26 mouse cellular contexts compared by ENCODE assay signal in the genomic region with DNA sequence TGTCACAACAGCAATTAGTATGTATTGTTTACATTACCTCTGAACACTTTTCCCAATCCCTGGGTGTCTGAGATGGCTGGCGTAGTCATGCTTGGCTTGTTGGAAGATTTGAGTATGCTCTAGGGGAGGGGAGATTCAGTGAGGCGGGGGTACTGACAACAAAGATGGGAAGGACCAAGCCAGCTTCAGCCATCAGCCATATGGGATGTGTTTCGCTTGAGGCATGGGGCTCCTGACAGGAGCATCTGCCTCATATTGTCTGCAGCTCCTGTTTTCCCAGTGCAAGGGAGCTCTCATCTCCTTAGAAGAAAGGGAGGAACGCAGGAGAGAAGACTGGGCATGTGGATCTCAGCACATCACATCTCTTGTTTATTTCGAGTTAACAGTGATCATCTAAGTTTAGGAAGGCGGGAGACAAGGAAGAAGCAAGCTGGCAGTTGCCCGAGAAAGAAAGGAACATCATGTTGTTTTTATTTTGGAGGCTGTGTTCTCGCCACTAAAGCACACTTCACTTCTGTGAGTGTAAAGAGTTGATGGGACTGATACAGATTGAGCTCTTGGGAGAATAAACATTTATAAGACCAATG. TPM values are rescaled to one million over a fixed set of nuclear protein-coding genes. Genes with fewer than 3 reads are reported as not detected.
DNase-seq lines count a peak whose midpoint lies in the region; ATAC-seq and TF ChIP-seq lines count a peak whose summit lies in the region.
"Had no signal": no experiment of that assay in that cellular context is flagged by ENCODE, and none has a peak within 500 bp of the region (broad histone marks: within the 10 kb centered on the region; RNA-seq: fewer than 3 reads in every experiment).

No protein-coding gene starts in this region.

- WGBS in forebrain, embryonic 14.5 days: 78% methylated on average over 8 of the region's 8 CpGs
- 85% methylated on average over 8 of the region's 8 CpGs for WGBS in forebrain, embryonic 12.5 days
- 68% methylated on average over 8 of the region's 8 CpGs for WGBS in hindbrain, postnatal 0 days
- WGBS in hindbrain, embryonic 12.5 days: 80% methylated on average over 8 of the region's 8 CpGs
- WGBS in lung, embryonic 16.5 days: 40% methylated on average over 8 of the region's 8 CpGs

- no peak overlapping the region; the same call in 1 of the 2 replicates for H3K27ac ChIP-seq in forebrain, embryonic 14.5 days (ENCODE audit: low read depth, low read length)
- no peak overlapping the region for H3K27ac ChIP-seq in forebrain, embryonic 12.5 days
- H3K27ac ChIP-seq in hindbrain, postnatal 0 days: no peak overlapping the region
- H3K27ac ChIP-seq in hindbrain, embryonic 12.5 days: no peak overlapping the region
- no peak overlapping the region for H3K27ac ChIP-seq in lung, embryonic 16.5 days (ENCODE audit: low read length)
- H3K27ac ChIP-seq: embryonic facial prominence, embryonic 10.5 days; heart, embryonic 10.5 days; limb, embryonic 12.5 days; macrophage had no signal

- H3K4me2 ChIP-seq in forebrain, embryonic 14.5 days (ENCODE audit: low read length): no peak overlapping the region
- H3K4me2 ChIP-seq in forebrain, embryonic 12.5 days: no peak overlapping the region
- no peak overlapping the region for H3K4me2 ChIP-seq in hindbrain, postnatal 0 days (ENCODE audit: low read depth, low read length)
- H3K4me2 ChIP-seq in hindbrain, embryonic 12.5 days (replicated peaks): no peak overlapping the region
- no peak overlapping the region for H3K4me2 ChIP-seq in lung, embryonic 16.5 days (ENCODE audit: low read depth, low read length)
- H3K4me2 ChIP-seq: limb, embryonic 12.5 days; liver, embryonic 11.5 days had no signal

- TF ChIP-seq POLR2A in brain, embryonic 14.5 days (IDR thresholded peaks at IDR 0.05; ENCODE audit: borderline replicate concordance, extremely low read depth, insufficient read depth, insufficient read length, poor library complexity, severe bottlenecking): no peak

- H3K9ac ChIP-seq in forebrain, embryonic 14.5 days (ENCODE audit: low read length): no peak overlapping the region
- no peak overlapping the region for H3K9ac ChIP-seq in forebrain, embryonic 12.5 days
- H3K9ac ChIP-seq in hindbrain, postnatal 0 days (replicated peaks; ENCODE audit: low read length): no peak overlapping the region
- no peak overlapping the region for H3K9ac ChIP-seq in hindbrain, embryonic 12.5 days
- no peak overlapping the region for H3K9ac ChIP-seq in lung, embryonic 16.5 days (ENCODE audit: low read length)
- H3K9ac ChIP-seq: limb, embryonic 12.5 days; liver, postnatal 0 days had no signal

- no peaks in the 10 kb centered on the region for H3K36me3 ChIP-seq in forebrain, embryonic 14.5 days (ENCODE audit: control insufficient read depth, insufficient read depth, low read length)
- no peaks in the 10 kb centered on the region for H3K36me3 ChIP-seq in forebrain, embryonic 12.5 days (replicated peaks)
- H3K36me3 ChIP-seq in hindbrain, postnatal 0 days (ENCODE audit: insufficient read depth, low read length): no peaks in the 10 kb centered on the region
- H3K36me3 ChIP-seq in hindbrain, embryonic 12.5 days: no peaks in the 10 kb centered on the region
- no peaks in the 10 kb centered on the region for H3K36me3 ChIP-seq in lung, embryonic 16.5 days (ENCODE audit: control insufficient read depth, insufficient read depth, low read length)
- H3K36me3 ChIP-seq: embryonic facial prominence, embryonic 10.5 days; heart, embryonic 10.5 days; limb, embryonic 12.5 days had no signal

- H3K9me3 ChIP-seq in forebrain, embryonic 14.5 days (replicated peaks; ENCODE audit: control insufficient read depth, low read length): no peaks in the 10 kb centered on the region
- no peaks in the 10 kb centered on the region for H3K9me3 ChIP-seq in forebrain, embryonic 12.5 days
- no peaks in the 10 kb centered on the region for H3K9me3 ChIP-seq in hindbrain, postnatal 0 days (ENCODE audit: low read length)
- H3K9me3 ChIP-seq in hindbrain, embryonic 12.5 days (replicated peaks): no peaks in the 10 kb centered on the region
- H3K9me3 ChIP-seq in lung, embryonic 16.5 days (ENCODE audit: control insufficient read depth, low read length): no peaks in the 10 kb centered on the region
- H3K9me3 ChIP-seq: embryonic facial prominence, embryonic 10.5 days; heart, embryonic 10.5 days; limb, embryonic 12.5 days had no signal

- H3K4me1 ChIP-seq in forebrain, embryonic 14.5 days (ENCODE audit: control insufficient read depth, insufficient read depth, low read length): peaks cover 11% of the 10 kb centered on the region
- peaks cover 17% of the 10 kb centered on the region; the same call in 1 of the 2 replicates for H3K4me1 ChIP-seq in forebrain, embryonic 12.5 days
- peaks cover 9% of the 10 kb centered on the region; the same call in 1 of the 2 replicates for H3K4me1 ChIP-seq in hindbrain, postnatal 0 days (ENCODE audit: insufficient read depth, low read length)
- H3K4me1 ChIP-seq in hindbrain, embryonic 12.5 days: 0 out of 2 replicates have a peak, but pooled peaks cover 5% of the 10 kb centered on the region
- H3K4me1 ChIP-seq in lung, embryonic 16.5 days (replicated peaks; ENCODE audit: control insufficient read depth, insufficient read depth, low read length): no peaks in the 10 kb centered on the region
- H3K4me1 ChIP-seq: heart, embryonic 10.5 days had no signal

- ATAC-seq in forebrain, embryonic 14.5 days: peak; percentile 14; the same call in 1 of the 2 replicates
- ATAC-seq in forebrain, embryonic 12.5 days (ENCODE audit: low FRiP score): no peak
- 0 out of 2 replicates have a peak, but pooled peaks have one; percentile 21 for ATAC-seq in hindbrain, postnatal 0 days
- no peak for ATAC-seq in hindbrain, embryonic 12.5 days (ENCODE audit: low FRiP score)
- peak; percentile 62 for ATAC-seq in lung, embryonic 16.5 days (ENCODE audit: low read depth)
- no peak for ATAC-seq in granulocyte monocyte progenitor cell, adult 5-6 weeks (replicated peaks; ENCODE audit: poor library complexity, severe bottlenecking)
- ATAC-seq: CD4-positive, CD25-positive, alpha-beta regulatory T cell, adult 4 months; inflammation-experienced regulatory T-cells, adult 6 months; liver, postnatal 0 days had no signal

- no peak for TF ChIP-seq CTCF in hindbrain, postnatal 0 days (IDR thresholded peaks at IDR 0.05; ENCODE audit: low read depth)
- TF ChIP-seq CTCF in brain, embryonic 14.5 days (IDR thresholded peaks at IDR 0.05; ENCODE audit: borderline replicate concordance, extremely low read depth, insufficient read depth, insufficient read length): no peak

- no peaks in the 10 kb centered on the region for H3K27me3 ChIP-seq in forebrain, embryonic 14.5 days (replicated peaks; ENCODE audit: control insufficient read depth, insufficient read depth, low read length)
- H3K27me3 ChIP-seq in forebrain, embryonic 12.5 days: peaks cover 30% of the 10 kb centered on the region; the same call in 1 of the 2 replicates
- H3K27me3 ChIP-seq in hindbrain, postnatal 0 days (ENCODE audit: insufficient read depth, low read length): no peaks in the 10 kb centered on the region
- no peaks in the 10 kb centered on the region for H3K27me3 ChIP-seq in hindbrain, embryonic 12.5 days
- H3K27me3 ChIP-seq in lung, embryonic 16.5 days (ENCODE audit: control insufficient read depth, insufficient read depth, low read depth, low read length): no peaks in the 10 kb centered on the region; the same call in 1 of the 2 replicates
- H3K27me3 ChIP-seq: limb, embryonic 12.5 days had no signal

- no peak overlapping the region for H3K4me3 ChIP-seq in forebrain, embryonic 14.5 days (ENCODE audit: low read depth, low read length)
- no peak overlapping the region for H3K4me3 ChIP-seq in forebrain, embryonic 12.5 days (replicated peaks)
- H3K4me3 ChIP-seq in hindbrain, postnatal 0 days (ENCODE audit: low read length): no peak overlapping the region
- H3K4me3 ChIP-seq in hindbrain, embryonic 12.5 days: no peak overlapping the region
- no peak overlapping the region for H3K4me3 ChIP-seq in lung, embryonic 16.5 days (ENCODE audit: low read length)
- H3K4me3 ChIP-seq: embryonic facial prominence, embryonic 10.5 days; heart, embryonic 10.5 days; limb, embryonic 12.5 days had no signal

- peak; percentile 29 for DNase-seq in forebrain, embryonic 14.5 days (ENCODE audit: low spot score)
- DNase-seq in hindbrain, postnatal 0 days (ENCODE audit: low spot score): peak; percentile 30
- DNase-seq in lung, postnatal 25 days (ENCODE audit: low spot score): no peak
- peak; percentile 52 for DNase-seq in brain, embryonic 14.5 days (ENCODE audit: low read depth)
- DNase-seq: adrenal gland, postnatal 14 days; cerebellum, adult 9-11 months; gastrocnemius, postnatal 36 days; heart, postnatal 4 days; kidney, adult 18-20 months; kidney, postnatal 4 days; liver, postnatal 0 days; right cerebral cortex, postnatal 14 days had no signal

RNA-seq across cellular contexts. Expression of gene Tnr, which starts 56.9 kb away (rescaled TPM):
- 2.6 and 3.9 TPM in 2 replicates for polyA plus RNA-seq in forebrain, embryonic 14.5 days (2014; fragmentation: Nextera tagmentation; extraction: Ambion mirVana)
- polyA plus RNA-seq in forebrain, embryonic 12.5 days (2016; fragmentation: Nextera tagmentation; extraction: Ambion mirVana): 0.75 and 1.4 TPM in 2 replicates
- 51.5 and 58.0 TPM in 2 replicates for total RNA-seq in hindbrain, postnatal 0 days (2014; rRNA removed)
- polyA plus RNA-seq in hindbrain, postnatal 0 days (2015; fragmentation: Nextera tagmentation; extraction: Ambion mirVana): 5.4 and 6.0 TPM in 2 replicates
- polyA plus RNA-seq in hindbrain, embryonic 12.5 days (2016; fragmentation: Nextera tagmentation; extraction: Ambion mirVana): 1.3 and 1.4 TPM in 2 replicates
- 0.08 and 0.09 TPM in 2 replicates for polyA plus RNA-seq in lung, embryonic 16.5 days (2015; fragmentation: Nextera tagmentation; extraction: Ambion mirVana)
- 3.9 and 6.9 TPM in 2 replicates for polyA plus RNA-seq in brain, embryonic 14.5 days (2012; rRNA removed)
- not detected in 2 replicates for total RNA-seq in granulocyte monocyte progenitor cell, adult 5-6 weeks (2014; fragmentation: Nextera tagmentation)
- not detected in 2 replicates for total RNA-seq in granulocyte monocyte progenitor cell, adult 5-6 weeks (2017)
- total RNA-seq: gastrocnemius, adult 18-20 months; gastrocnemius, postnatal 36 days; monocyte, adult 5-6 weeks had no signal
- polyA plus RNA-seq: CD4-positive, CD25-positive, alpha-beta regulatory T cell, adult 4 months; kidney, embryonic 16.5 days; limb, embryonic 12.5 days; liver, postnatal 0 days; macrophage had no signal

Comparison
In these comparisons a context has a peak if more than half of its experiments do, and no peak if none do; other contexts are left out.
1. ATAC-seq: peak in forebrain, embryonic 14.5 days (single experiment), hindbrain, postnatal 0 days (single experiment) and lung, embryonic 16.5 days (single experiment); none in forebrain, embryonic 12.5 days (single experiment), hindbrain, embryonic 12.5 days (single experiment) and granulocyte monocyte progenitor cell, adult 5-6 weeks (single experiment).